Mouse (Mus musculus) thymus, adult 2 months (tissue): ENCODE data around the gene Ncoa7.

Experiments used
- CTCF ChIP-seq: fragments of 200-500 bp; IDR thresholded peaks from 2 replicates; pipeline ENCODE4 v1.5.1; 2012; ENCODE audit warnings: mild to moderate bottlenecking, control low read depth, low read length, moderate library complexity, borderline replicate concordance; ENCODE audit not compliant: control insufficient read depth, poor library complexity, insufficient read depth; ENCODE audit errors: extremely low read depth
- POLR2A ChIP-seq: fragments of 200-500 bp; IDR thresholded peaks from 2 replicates; pipeline ENCODE4 v1.6.1; 2012; ENCODE audit warnings: mild to moderate bottlenecking, low read length, control low read depth, moderate library complexity; ENCODE audit not compliant: control insufficient read depth, poor library complexity, insufficient read depth; ENCODE audit errors: extremely low read depth

DNA sequence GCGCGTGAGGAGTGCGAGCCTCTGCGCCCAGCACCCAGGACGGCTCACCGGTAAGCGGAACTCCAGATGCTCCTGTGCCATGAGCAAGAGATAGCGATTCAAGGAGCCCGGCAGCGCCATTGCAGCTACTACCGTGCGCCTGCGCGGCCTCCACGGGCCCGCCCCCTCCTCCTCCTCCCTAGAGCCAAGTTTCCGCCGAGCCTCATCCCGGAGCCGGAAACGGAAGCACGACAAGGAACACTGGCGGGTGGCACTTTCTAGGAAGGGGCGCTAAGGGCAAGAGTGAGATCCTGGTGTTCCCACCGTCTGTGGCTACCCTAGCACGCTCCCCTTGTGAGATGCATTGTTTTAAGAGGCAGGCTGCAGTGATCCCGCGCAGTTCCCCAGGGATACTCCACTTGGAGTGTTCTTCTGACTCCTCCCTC lies 202.6 kb downstream of the Ncoa7 start, which contains the start of gene Trmt11:
- 0 out of 2 replicates have a peak, but pooled peaks have one; percentile 51 for TF ChIP-seq POLR2A
- no peak for TF ChIP-seq CTCF
